Mouse (Mus musculus): ENCODE results near the gene Plekha8.

Plekha8 gene

DNA sequence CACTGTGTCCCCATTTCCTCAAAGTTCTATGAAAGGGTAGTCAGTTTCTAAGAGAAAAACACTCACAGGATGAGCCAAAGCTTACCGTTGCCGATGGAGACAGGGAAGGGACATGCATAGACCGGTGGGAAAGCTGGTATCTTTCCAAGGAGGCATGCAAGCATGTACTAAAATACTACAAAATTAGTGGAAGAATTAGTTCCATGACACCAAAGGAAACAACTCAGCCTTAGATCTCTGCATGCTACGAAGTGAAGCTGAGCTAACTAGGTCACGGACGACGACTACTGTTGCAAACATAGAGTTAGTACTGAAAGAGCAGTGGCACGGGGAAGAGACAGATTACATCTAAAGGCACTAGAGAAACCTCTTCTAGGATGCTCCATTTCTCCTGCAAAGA lies 8.0 kb upstream of the Plekha8 start:
- DNase-seq (ENCODE audit: low spot score) = no peak

DNA sequence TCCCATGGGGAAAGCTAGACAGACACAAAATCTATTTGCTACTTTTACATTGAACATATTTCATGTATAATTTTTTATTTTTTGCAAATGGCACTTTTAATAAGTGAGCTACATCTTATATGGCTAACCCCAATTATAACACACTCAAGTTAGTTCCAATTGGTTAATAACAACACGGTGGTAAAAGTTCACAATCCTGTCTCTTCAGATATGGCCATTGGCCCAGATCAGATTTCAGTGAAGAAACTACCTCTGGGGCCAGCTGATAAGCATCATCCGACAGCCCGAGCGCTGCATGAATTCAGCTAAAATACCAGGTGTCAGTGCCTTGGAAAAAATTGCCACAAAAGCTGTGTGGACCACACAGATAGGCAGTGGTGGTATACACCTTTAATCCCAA lies 7.2 kb upstream of the Plekha8 start:
- no peak for DNase-seq (ENCODE audit: low spot score)

- no peak for DNase-seq (ENCODE audit: low spot score)
Observed at GRCm38 (mm10) chr6:54588212-54588611, 6.7 kb upstream of the Plekha8 start.

GRCm38 (mm10) chr6:54590691-54591090 lies 4.2 kb upstream of the Plekha8 start:
- no peak for DNase-seq (ENCODE audit: low spot score)

GRCm38 (mm10) chr6:54591778-54592177 lies 3.1 kb upstream of the Plekha8 start:
- DNase-seq (ENCODE audit: low spot score) = no peak

- DNase-seq (ENCODE audit: low spot score) = peak; percentile 93
Observed at GRCm38 (mm10) chr6:54592938-54593535, 1.9 kb upstream of the Plekha8 start.

DNA sequence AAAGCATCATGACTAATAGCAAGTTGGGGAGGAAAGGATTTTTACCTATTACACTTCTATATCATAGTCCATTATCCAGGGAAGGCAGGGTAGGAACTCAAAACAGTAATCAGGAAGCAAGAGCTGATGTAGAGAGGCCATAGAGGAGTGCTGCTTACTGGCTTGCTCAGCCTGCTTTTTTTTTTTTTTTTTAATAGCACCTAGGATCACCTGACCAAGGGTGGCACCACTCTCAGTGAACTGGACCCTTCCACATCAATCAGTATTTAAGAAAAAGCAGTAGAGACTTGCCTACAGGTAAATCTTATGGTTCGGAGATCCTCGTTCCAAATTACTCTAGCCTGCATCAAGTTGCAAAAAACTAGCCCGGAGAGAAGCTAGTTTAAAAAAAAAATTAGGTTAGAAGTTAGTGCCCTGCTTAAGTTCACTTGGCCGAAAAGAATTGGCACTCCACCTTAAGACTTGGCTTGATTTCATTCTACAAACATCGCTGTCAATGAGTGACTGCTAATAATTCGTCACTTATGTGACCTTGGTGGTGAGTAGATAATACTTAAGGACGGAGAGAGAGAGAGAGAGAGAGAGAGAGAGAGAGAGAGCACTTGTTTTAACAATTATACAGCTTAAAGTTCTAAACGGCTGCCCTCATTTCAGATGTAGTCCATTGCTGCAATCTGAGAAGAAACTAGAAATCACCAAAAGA lies 994 bp upstream of the Plekha8 start:
- no peak for DNase-seq (ENCODE audit: low spot score)

- peak; percentile 43 for DNase-seq (ENCODE audit: low spot score)
Observed at GRCm38 (mm10) chr6:54595330-54595878, 493 bp downstream of the Plekha8 start.

DNA sequence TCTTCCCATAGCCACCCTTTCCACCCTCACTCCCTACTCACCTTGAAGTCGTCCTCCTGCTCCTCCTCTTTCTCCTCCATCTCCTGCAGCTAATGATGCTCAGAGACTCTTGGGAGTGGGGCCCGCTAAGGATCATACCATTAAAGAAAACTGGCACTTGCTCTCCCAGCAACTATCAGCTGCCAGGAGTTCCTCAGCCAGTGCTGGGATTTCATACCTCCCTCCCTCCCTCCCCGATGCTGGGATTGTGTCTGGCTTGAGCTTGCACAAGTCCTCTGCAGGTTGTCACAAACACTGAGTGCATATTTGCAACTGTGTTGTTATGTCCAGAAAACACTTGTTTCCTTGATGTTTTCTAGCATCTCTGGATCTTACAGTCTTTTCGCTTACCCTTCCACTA lies 2.3 kb downstream of the Plekha8 start, which contains the start of gene Fkbp14:
Gene Fkbp14 (minus strand): TSS at position 101 of the 400 bp plus-strand sequence.
- no peak for DNase-seq (ENCODE audit: low spot score)

DNA sequence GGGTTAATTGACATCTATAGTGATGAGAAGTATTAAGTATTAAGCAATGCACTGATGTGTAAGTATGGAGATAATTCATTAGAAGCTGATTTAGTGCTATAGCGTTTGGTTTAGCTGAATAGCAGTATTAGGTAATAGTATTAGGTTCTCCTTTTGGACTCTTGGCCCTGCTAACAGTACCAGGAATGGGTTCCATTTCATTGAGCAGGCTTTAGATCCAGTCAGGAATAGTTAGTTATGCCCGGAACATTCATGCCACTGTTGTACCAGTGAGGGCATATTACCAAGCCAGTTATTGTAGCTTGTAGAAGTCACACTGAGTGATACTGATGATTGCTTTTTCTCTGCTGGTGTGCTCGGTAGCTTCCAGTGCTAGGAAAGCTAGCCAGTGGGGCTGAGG lies 2.8 kb downstream of the Plekha8 start:
- DNase-seq (ENCODE audit: low spot score) = no peak

DNA sequence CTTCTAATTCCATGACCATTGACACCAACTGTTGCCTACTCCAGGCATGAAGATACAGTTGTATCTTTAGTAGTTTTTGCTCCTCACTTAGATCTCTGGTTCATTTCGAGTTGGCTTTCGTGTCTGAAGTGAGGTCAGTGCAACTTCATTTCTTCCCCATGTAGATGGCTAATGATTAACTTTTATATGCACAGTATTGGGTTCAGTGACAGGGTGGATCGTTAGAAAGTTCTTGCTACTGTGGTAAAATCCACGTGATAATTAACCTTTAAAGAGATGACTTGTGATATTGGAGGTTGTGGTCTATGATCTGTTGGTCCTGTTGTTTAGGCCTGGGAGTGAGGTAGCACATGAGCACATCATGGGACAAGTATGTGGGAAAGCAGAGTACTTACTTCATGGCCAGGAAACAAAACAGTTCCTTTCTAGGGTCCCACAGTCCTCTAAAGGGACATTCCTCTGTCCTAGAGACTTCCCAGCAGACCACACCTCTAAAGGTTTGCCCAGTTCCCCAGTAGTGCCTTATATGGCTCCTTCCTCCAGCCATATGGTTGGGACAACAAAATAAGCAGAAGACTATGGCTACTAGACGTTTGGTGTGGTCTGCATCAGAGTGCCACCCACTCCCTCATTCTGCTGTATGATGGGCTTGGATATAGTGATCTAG lies 5.9 kb downstream of the Plekha8 start:
- no peak for DNase-seq (ENCODE audit: low spot score)

GRCm38 (mm10) chr6:54602891-54603290 lies 8.0 kb downstream of the Plekha8 start:
- no peak for DNase-seq (ENCODE audit: low spot score)

DNA sequence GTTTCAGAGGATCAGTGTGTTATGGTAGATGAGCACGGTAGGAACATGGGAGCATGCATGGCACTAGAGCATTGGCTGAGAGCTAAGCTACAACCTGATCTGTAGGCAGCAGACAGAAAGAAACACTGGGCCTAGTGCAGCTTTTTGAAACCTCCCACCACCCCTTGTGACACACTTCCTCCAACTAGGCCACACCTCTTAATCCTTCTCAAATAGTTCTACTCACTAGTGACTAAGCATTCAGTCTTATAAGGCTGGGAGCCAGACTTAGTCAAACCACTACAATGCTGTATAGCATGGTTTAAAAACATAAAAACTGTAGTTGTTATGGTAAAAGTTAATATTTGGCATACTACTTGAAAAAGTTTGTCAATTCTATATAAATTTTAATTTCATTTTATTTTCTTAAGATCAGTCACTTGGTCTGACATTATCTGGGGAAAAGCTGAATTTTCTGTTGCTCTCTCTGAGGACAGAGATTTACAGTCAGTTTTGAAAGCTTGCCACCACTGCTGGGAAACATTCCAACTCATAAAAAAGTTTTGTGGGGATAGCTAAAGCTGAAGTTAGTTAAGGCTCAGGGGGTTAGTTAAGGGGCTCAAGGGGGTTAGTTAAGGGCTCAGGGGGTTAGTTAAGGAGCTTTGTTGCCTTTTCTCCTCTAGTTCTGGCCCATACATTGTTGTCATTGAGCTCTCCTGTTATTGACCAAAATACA lies 9.2 kb downstream of the Plekha8 start:
- DNase-seq (ENCODE audit: low spot score) = no peak

GRCm38 (mm10) chr6:54606241-54606640 lies 11.3 kb downstream of the Plekha8 start:
- DNase-seq (ENCODE audit: low spot score) = no peak

DNA sequence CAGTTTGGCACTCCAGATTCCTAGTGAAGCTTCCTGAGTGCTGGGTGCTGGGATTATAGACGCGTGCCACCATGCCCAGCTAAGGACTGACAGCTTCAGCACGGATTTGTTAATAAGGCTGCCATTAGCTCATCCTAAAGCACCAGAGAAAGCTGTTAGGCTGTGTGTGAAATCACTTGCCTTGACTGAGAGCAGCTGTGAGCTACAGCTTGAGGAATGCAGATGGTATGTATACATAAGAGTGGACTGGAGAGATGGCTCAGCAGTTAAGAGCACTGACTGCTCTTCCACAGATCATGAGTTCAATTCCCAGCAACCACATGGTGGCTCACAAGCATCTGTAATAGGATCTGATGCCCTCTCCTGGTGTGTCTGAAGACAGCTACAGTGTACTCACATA lies 22.5 kb downstream of the Plekha8 start:
- DNase-seq (ENCODE audit: low spot score) = no peak

DNA sequence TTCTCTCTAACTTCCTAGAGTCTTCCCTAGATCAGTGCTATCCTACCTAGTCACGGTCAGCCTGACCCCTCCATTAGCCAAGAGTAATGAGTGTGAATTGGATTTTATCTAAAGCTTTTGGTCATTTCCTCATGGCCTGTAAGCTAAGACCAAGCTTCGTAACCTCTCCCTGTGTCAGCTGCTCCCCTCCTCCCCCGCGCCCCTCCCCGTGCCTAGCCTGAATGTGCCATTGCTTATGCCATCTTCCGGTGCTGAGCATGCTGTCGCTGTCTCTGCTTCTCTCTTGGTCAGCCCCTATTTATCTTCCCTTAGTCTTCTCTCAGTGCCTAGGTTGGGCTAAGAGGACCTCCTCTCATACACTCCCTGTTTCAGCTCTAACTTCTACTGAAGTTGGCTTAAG lies 24.6 kb downstream of the Plekha8 start:
- no peak for DNase-seq (ENCODE audit: low spot score)

- no peak for DNase-seq (ENCODE audit: low spot score)
Observed at GRCm38 (mm10) chr6:54620357-54620756, 25.4 kb downstream of the Plekha8 start.

DNA sequence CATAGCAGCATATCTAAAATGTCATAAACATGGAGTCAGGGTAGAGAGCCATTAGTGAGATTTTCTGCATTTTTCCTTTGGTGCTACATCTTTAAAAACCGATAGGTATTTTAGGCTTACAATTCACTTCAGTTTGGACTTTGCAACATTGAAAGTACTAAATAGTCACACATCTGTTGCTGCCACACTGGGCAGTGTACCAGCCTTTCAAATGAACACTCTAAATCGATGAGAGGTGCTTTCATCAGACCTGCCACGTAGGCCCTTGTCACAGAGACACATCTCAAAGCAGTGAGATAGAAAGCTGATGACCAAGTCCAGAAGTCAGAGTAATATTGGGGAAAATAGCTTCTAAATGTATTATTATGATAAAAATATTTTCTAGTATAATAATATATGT lies 33.5 kb downstream of the Plekha8 start:
- no peak for DNase-seq (ENCODE audit: low spot score)

DNA sequence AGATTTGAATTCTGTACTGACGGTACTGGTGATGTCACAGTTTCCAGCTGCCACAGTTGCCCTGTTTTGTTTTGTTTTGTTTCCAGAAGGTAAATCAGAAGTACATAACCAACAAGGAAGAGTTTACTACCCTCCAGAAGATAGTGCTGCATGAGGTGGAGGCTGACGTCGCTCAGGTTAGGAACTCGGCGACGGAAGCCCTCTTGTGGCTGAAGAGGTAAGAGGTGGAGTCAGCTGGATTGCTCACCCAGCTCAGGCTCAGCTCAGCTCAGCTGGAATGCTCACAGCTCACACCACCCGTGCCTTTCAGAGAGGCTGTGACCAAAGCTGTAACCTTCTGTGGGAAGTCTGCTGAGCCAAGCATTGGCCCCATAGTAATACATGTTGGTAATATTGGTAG lies 34.8 kb downstream of the Plekha8 start:
- peak; percentile 34 for DNase-seq (ENCODE audit: low spot score)

GRCm38 (mm10) chr6:54631462-54631861 lies 36.6 kb downstream of the Plekha8 start:
- peak; percentile 21 for DNase-seq (ENCODE audit: low spot score)

- no peak for DNase-seq (ENCODE audit: low spot score)
Observed at GRCm38 (mm10) chr6:54639877-54640276, 45.0 kb downstream of the Plekha8 start.

DNA sequence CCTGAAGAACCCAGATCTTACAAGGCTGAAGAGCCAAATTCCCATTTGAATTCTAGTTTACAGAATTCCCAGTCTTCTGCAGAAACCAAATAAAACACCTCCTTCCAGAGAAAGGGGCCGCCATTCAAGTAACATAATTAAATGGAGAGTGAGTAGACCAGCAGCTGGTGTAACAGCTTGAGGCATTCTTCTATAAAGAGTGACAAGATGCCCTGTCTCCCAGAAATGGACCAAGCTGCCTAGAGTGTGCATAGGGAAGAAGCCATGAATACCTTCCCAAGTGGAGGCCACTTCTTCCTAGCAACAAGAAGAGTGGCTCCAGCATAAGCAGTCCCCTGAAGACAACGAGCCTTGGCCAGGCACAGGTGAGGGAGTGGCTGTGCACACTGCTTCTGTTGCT lies 47.0 kb downstream of the Plekha8 start:
- no peak for DNase-seq (ENCODE audit: low spot score)

Measured in embryo, embryonic 10.5 days (tissue).